Mouse (Mus musculus) liver, adult 2 months (tissue): ENCODE results near the gene Srsf5. TPM values are rescaled to one million over a fixed set of nuclear protein-coding genes. Genes with fewer than 3 reads are reported as not detected.

ENCODE experiments used
- DNase-seq: peaks from one replicate; pipeline ENCODE4 v3.0.0-alpha.2; 2011; ENCODE audit warnings: low read depth, low spot score; ENCODE audit errors: extremely low read depth
- H3K27ac ChIP-seq: fragments of 200-500 bp; replicated peaks from 2 replicates; pipeline ENCODE4 v1.5.1; 2012; ENCODE audit warnings: low read depth, mild to moderate bottlenecking, control low read depth, inconsistent platforms, low read length; ENCODE audit not compliant: insufficient read depth
- H3K27me3 ChIP-seq: fragments of 200-500 bp; 2 replicates; pipeline ENCODE4 v1.6.1; 2012; ENCODE audit warnings: mild to moderate bottlenecking, moderate library complexity, low read length, inconsistent platforms; ENCODE audit not compliant: control insufficient read depth, insufficient read depth
- H3K36me3 ChIP-seq: fragments of 200-500 bp; 2 replicates; pipeline ENCODE4 v1.6.1; 2012; ENCODE audit warnings: low read length, inconsistent platforms; ENCODE audit not compliant: control insufficient read depth, insufficient read depth
- H3K4me1 ChIP-seq: fragments of 200-500 bp; 2 replicates; pipeline ENCODE4 v1.6.1; 2011; ENCODE audit warnings: low read length; ENCODE audit not compliant: control insufficient read depth, insufficient read depth
- H3K4me3 ChIP-seq: fragments of 200-500 bp; 2 replicates; pipeline ENCODE4 v1.5.1; 2011; ENCODE audit warnings: low read depth, mild to moderate bottlenecking, control low read depth, low read length, moderate library complexity; ENCODE audit not compliant: insufficient read depth
- H3K79me2 ChIP-seq: fragments of 200-500 bp; 2 replicates; pipeline ENCODE4 v1.6.1; 2012; ENCODE audit warnings: inconsistent platforms, mild to moderate bottlenecking, low read length, moderate library complexity; ENCODE audit not compliant: control insufficient read depth, insufficient read depth
- H3K9ac ChIP-seq: fragments of 200-500 bp; 2 replicates; pipeline ENCODE4 v1.6.1; 2012; ENCODE audit warnings: low read depth, mild to moderate bottlenecking, control low read depth, inconsistent platforms, low read length
- CTCF ChIP-seq: fragments of 200-500 bp; IDR thresholded peaks from 2 replicates; pipeline ENCODE4 v1.5.1; 2011; ENCODE audit warnings: low read depth, low read length, control low read depth
- POLR2A ChIP-seq: fragments of 200-500 bp; IDR thresholded peaks from 2 replicates; pipeline ENCODE4 v1.6.1; 2011; ENCODE audit warnings: low read length, control low read depth; ENCODE audit not compliant: insufficient read depth; ENCODE audit errors: extremely low read depth
- WGBS: fragments of 180-500 bp; shearing (Covaris S2); methylation state at CpG from one replicate; pipeline ENCODE4 v1.1.7; 2018; 5-methylcytosine and 5-hydroxymethylcytosine counted together
- polyA plus RNA-seq: library from polyadenylated mRNA; depleted of rRNA; stranded (reverse); fragments of >200 nt; gene quantifications from 2 replicates; pipeline ENCODE4 v1.2.3, GENCODE M21; 2012
- total RNA-seq: library from RNA; depleted of rRNA; stranded (reverse); fragments of >200 nt; gene quantifications from 2 replicates; pipeline ENCODE4 v1.2.3, GENCODE M21; 2014

Srsf5 gene
- total and polyA plus RNA-seq, 2 experiments: 238 to 331 TPM

- Histone ChIP-seq H3K79me2 (no peaks in the 10 kb centered on the region), H3K27ac (peak overlapping the region; percentile 90)
- 30% methylated on average over 3 of the region's 3 CpGs for WGBS
Observed at GRCm38 (mm10) chr12:80931402-80932140, 13.7 kb upstream of the Srsf5 start.

GRCm38 (mm10) chr12:80932865-80933264 is 12.4 kb upstream of the Srsf5 start:
- no peak for TF ChIP-seq POLR2A
- TF ChIP-seq CTCF: no peak
- Histone ChIP-seq H3K27me3 (no peaks in the 10 kb centered on the region), H3K4me1 (peaks cover 27% of the 10 kb centered on the region), H3K27ac (no peak overlapping the region), H3K4me3 (no peak overlapping the region), H3K9ac (no peak overlapping the region), H3K36me3 (no peaks in the 10 kb centered on the region), H3K79me2 (no peaks in the 10 kb centered on the region)
- WGBS: 13% methylated on average over 1 of the region's 1 CpGs
- DNase-seq: peak; percentile 33

More at GRCm38 (mm10) chr12:80931402-80932140, 13.7 kb upstream of the Srsf5 start:
- H3K4me3 ChIP-seq: no peak overlapping the region
- peak; percentile 99 for DNase-seq
- H3K9ac ChIP-seq: peak overlapping the region; percentile 18; the same call in 1 of the 2 replicates
- H3K36me3 ChIP-seq: no peaks in the 10 kb centered on the region
- H3K27me3 ChIP-seq: no peaks in the 10 kb centered on the region
- no peak for TF ChIP-seq CTCF
- TF ChIP-seq POLR2A: no peak
- peaks cover 23% of the 10 kb centered on the region for H3K4me1 ChIP-seq

- Histone ChIP-seq H3K4me1 (peaks cover 11% of the 10 kb centered on the region), H3K27me3 (no peaks in the 10 kb centered on the region), H3K79me2 (no peaks in the 10 kb centered on the region), H3K36me3 (no peaks in the 10 kb centered on the region), H3K4me3 (no peak overlapping the region), H3K9ac (no peak overlapping the region), H3K27ac (no peak overlapping the region)
- DNase-seq: no peak
- WGBS: 91% methylated on average over 2 of the region's 2 CpGs
- TF ChIP-seq POLR2A: no peak
- TF ChIP-seq CTCF: no peak
Observed at GRCm38 (mm10) chr12:80936751-80937150, 8.6 kb upstream of the Srsf5 start.

- WGBS: 36% methylated on average over 9 of the region's 9 CpGs
Observed at GRCm38 (mm10) chr12:80937331-80938029, 7.8 kb upstream of the Srsf5 start.

GRCm38 (mm10) chr12:80938642-80939041 is 6.7 kb upstream of the Srsf5 start:
- WGBS: 42% methylated on average over 5 of the region's 5 CpGs
- DNase-seq: peak; percentile 50
- H3K9ac ChIP-seq: no peak overlapping the region

More at GRCm38 (mm10) chr12:80937331-80938029, 7.8 kb upstream of the Srsf5 start:
- peak; percentile 65 for DNase-seq
- no peaks in the 10 kb centered on the region for H3K27me3 ChIP-seq
- no peak overlapping the region for H3K4me3 ChIP-seq
- no peaks in the 10 kb centered on the region for H3K79me2 ChIP-seq
- H3K9ac ChIP-seq: no peak overlapping the region
- peaks cover 5% of the 10 kb centered on the region for H3K4me1 ChIP-seq
- H3K36me3 ChIP-seq: no peaks in the 10 kb centered on the region
- no peak for TF ChIP-seq POLR2A
- TF ChIP-seq CTCF: no peak
- no peak overlapping the region for H3K27ac ChIP-seq

GRCm38 (mm10) chr12:80939165-80939564 is 6.1 kb upstream of the Srsf5 start:
- no peak for TF ChIP-seq CTCF
- no peaks in the 10 kb centered on the region for H3K36me3 ChIP-seq
- no peak overlapping the region for H3K4me3 ChIP-seq
- no peak for DNase-seq
- H3K27me3 ChIP-seq: no peaks in the 10 kb centered on the region
- 79% methylated on average over 4 of the region's 4 CpGs for WGBS
- H3K79me2 ChIP-seq: no peaks in the 10 kb centered on the region
- H3K9ac ChIP-seq: no peak overlapping the region
- peaks cover 4% of the 10 kb centered on the region for H3K4me1 ChIP-seq
- peak overlapping the region; percentile 37 for H3K27ac ChIP-seq

More at GRCm38 (mm10) chr12:80938642-80939041, 6.7 kb upstream of the Srsf5 start:
- Histone ChIP-seq H3K27me3 (no peaks in the 10 kb centered on the region), H3K79me2 (no peaks in the 10 kb centered on the region), H3K4me1 (peaks cover 4% of the 10 kb centered on the region), H3K36me3 (no peaks in the 10 kb centered on the region), H3K4me3 (no peak overlapping the region), H3K27ac (peak overlapping the region; percentile 37)
- TF ChIP-seq POLR2A: no peak
- TF ChIP-seq CTCF: no peak
